Mouse (Mus musculus) monocyte, adult 5-6 weeks (primary cell): ENCODE results near the gene Noc2l. TPM values are rescaled to one million over a fixed set of nuclear protein-coding genes. Genes with fewer than 3 reads are reported as not detected.
A peak's percentile ranks its signal among the peaks of the same experiment; 100 is the strongest.

Source experiments
- ATAC-seq: fragments of 153-309, 156-312 bp; replicated peaks from 2 replicates; pipeline ENCODE4 v1.8.0; 2017; ENCODE audit warnings: mild to moderate bottlenecking; ENCODE audit not compliant: low TSS enrichment, insufficient number of reproducible peaks, severe bottlenecking, poor library complexity, low FRiP score
- total RNA-seq: library from RNA; stranded (forward); fragments of 200-1000, 200-491, 200-594 nt; gene quantifications from 3 replicates; pipeline ENCODE4 v1.2.3, GENCODE M21; 2017

Gene Noc2l
- total RNA-seq, 1 experiment from 2014 or later = 33.0 TPM

DNA sequence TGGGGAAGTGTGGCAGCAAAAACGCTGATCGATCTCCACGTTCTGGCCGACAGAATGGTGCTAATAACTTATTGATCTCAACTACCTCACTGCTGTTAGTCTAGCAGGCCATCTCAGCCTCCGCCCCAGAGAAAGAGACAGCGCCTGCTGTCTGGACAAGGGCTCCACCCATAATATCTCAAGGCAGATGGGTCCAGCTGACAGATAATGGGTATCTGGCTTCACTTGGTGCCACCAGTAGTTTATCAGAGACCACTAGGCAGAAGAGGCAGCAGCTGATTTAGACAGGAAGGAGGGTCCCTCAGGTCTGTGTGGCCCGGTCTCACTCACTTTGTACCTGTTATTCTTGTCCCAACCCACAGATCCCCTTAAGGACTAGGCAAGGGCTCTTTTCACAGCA lies 17.2 kb downstream of the Noc2l start:
- no peak for ATAC-seq

DNA sequence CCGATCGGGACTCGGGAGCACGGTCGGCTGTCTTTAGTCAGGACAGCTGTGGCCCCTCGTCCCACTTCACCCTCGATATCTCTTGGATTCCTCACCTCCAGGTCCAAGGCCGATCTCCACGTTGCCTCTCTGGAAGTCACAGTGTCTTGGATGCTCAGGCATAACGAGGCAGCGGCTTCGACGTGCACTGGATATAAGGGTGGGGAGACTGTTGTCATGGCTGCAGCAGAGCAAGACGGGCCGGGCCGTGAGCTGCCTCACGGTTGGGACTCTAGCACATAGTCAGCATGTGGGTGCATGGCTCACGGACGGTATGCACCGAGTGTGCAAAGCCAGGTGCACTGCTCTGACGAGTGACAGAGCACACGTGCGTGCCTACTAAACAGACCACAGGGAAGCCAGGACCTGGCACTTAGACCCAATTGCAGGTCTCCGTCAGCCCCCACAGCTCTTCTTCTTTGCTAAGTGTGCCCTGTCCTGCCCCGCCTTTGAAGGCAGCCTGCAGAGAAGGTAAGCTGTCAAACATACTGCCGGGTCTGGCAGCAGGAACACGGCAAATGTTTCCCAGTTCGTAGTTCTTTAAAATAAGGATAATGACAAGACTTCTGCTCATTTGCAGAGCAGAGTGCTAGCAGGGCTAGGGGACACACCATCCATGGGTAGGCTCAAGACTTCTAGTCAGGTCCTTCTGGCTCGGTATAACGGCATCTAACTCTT lies 18.7 kb downstream of the Noc2l start:
- ATAC-seq = peak; percentile 47

DNA sequence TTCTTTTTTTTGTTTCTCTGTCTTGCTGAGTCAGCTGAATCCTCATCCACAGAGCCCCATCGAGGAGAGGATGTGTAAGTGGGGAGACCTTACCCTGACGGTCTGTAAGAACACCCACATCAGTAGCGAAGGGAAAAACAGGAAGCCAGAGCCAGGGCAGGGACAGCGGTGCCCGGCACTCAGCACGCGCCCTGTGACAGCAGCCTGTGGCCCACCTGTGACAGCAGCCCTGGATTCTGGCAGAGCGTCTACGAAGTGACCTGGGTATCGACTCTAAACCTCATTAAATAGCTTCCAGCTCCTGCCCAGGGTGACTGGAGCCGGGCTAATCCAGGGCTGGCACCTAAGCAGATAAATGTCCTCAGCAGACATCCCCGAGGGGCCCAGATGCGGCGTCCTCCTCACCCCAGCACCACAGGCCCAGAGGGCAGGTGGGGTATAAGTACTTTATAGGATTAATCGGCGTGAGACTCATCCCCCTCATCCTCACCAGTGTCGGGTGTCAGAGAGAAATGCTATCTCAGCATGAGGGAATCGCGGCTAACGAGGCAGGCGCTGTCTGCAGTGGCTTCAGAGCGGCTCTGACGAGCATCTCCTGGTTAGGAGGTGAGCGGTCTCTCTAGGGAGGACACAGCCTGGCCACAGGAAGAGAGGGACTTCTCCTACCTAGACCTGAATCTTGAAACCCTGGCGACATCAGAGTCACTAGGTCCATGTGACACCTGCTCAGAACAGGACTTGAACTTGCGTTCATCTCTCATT lies 19.4 kb downstream of the Noc2l start, which contains the start of gene Samd11:
TSS of gene Samd11 (minus strand) at position 580 of the 762 bp plus-strand sequence.
- peak; percentile 64; the same call in 1 of the 2 replicates for ATAC-seq

Other genes with a start within 250 kb of the Noc2l start
- 2.8 to 3.5 TPM (median 3.1 TPM) in 3 replicates for gene B3galt6, start 243.4 kb upstream of the Noc2l start, total RNA-seq
- 300 to 351 TPM (median 344 TPM) in 3 replicates for gene Sdf4, start 243.1 kb upstream of the Noc2l start, total RNA-seq
- 1.8 to 6.6 TPM (median 5.3 TPM) in 3 replicates for gene Tnfrsf4, start 222.2 kb upstream of the Noc2l start, total RNA-seq
- gene Tnfrsf18, start 209.8 kb upstream of the Noc2l start, total RNA-seq = 29.2 to 74.7 TPM (median 38.4 TPM) in 3 replicates
- gene Ttll10, start 176.6 kb upstream of the Noc2l start, total RNA-seq = not detected in 3 replicates
- gene 9430015G10Rik, start 126.0 kb upstream of the Noc2l start, total RNA-seq = 5.7 to 20.4 TPM (median 15.4 TPM) in 3 replicates
- gene Rnf223, start 105.5 kb upstream of the Noc2l start, total RNA-seq = 0.39 TPM in 1 of 3 replicates, not detected in the others
- 1.4 to 8.4 TPM (median 2.7 TPM) in 3 replicates for gene Agrn, start 38.5 kb upstream of the Noc2l start, total RNA-seq
- gene Isg15, start 35.2 kb upstream of the Noc2l start, total RNA-seq = 1.9 to 9.6 TPM (median 2.4 TPM) in 3 replicates
- gene AW011738, start 32.7 kb upstream of the Noc2l start, total RNA-seq = 2.6 to 12.3 TPM (median 3.3 TPM) in 3 replicates
- gene Perm1, start 20.1 kb upstream of the Noc2l start, total RNA-seq = 0.19 to 0.48 TPM in 2 of 3 replicates, not detected in the other
- 4.3 to 17.1 TPM (median 16.9 TPM) in 3 replicates for gene Plekhn1, start 1.2 kb upstream of the Noc2l start, total RNA-seq
- 0.19 to 1.8 TPM (median 0.29 TPM) in 3 replicates for gene Samd11, start 19.6 kb downstream of the Noc2l start, total RNA-seq
- 0.19 TPM in 1 of 3 replicates, not detected in the others for gene Vmn2r-ps159, start 95.1 kb downstream of the Noc2l start, total RNA-seq